Mouse (Mus musculus): Measurements from ENCODE around the gene Olfr877.

Gene Olfr877

DNA sequence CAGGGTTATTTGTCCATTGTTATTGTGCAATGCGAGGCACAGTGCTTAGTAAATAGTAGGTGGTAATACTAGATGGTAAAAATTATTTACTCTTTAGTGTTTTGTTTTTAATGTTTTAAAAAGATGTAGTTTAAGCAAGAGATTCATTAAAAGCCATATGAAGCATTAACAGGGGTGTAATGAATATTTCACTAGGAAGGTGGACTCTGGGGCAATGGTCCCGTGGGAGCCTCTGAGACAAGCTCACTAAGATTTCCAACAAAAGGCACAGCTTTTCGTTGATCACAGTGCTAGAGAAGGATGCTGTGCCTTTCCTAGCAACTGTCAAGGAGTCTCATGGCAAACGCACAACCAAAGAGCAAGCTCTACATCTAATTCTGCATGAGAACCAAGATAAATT is at the start of gene Olfr877:
Gene Olfr877, plus strand, starts transcription at position 301 of the 400 bp plus-strand sequence.
- DNase-seq (ENCODE audit: low spot score in 2 of 2): no peak

DNA sequence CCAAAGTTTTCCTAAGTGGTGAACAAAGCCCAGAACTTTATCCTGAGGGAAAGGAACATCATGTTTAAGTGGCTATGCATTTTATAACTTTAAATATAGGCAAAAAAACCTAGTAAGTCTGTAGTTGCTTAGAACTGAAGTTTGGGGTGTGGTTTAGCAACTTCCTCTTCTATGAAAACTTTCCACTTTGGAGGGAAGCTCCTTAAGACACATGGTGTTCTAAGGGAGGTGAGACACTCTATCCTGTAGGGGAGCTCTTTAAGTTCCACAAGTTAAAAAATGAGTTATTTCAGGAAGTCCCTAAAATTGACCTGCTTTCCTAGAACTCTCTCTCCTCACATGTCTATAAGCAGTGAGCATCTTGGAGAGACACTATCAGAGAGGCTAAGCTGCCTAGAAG is 46.8 kb upstream of the Olfr877 start:
- DNase-seq (ENCODE audit: low spot score in 2 of 2): no peak

DNA sequence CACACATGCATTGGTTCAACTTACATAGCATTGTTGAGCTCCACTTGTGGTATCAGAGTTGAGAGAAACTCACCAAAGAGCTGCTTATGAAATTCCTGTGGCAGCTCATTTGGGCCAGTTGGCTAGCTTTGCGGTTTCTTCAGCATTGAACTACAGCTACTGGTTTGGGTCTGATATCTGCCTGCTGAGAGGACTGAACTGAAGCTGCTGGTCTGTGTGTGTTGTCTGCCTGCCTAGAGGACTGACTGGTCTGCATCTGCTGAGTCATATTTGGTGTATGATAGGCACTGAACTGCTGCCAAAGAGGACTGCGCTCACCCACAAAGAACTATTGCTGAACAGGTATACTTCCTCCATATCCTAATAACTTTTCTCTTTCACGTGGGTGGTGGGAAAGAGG is 45.6 kb upstream of the Olfr877 start:
- DNase-seq (ENCODE audit: low spot score in 2 of 2): no peak

DNA sequence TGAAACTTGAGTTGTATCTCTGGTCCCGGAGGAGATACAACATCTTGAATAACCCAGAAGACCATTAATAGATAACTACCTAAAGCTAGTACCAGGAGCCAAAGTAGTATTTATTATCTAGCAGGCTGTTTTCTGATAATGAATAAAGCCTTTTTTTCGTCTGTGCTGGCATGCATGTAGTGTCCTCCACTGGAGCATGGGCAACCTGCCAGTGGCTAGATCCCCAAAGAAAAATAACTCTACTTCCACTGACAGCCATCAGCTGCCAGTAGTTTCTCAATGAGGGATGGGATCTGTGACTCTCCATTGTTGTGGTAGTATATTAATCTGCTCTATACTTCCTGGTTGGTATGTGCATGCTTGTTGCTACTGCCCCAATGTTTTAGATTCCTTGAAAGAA is 45.1 kb upstream of the Olfr877 start:
- DNase-seq (ENCODE audit: low spot score in 2 of 2): no peak

DNA sequence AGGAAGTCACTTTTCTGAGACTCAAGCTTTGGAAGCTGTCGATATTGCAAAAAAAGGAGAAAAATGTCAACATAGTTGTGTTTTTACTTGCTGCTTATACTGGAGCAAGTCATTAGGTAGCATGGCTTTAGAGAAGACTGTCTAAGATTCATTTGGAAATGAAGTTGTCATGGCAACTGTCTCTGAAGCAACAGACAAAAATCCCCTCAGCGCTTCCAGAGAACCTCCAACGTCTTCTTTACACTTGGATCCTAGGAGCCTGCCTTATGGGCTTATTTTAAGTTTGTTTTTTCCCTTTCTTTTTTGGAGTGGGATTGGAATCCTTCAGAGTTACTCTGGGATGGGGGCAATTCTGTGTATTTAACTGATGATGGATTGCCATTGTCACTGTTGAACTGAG is 39.4 kb upstream of the Olfr877 start:
- DNase-seq (ENCODE audit: low spot score in 2 of 2): no peak

DNA sequence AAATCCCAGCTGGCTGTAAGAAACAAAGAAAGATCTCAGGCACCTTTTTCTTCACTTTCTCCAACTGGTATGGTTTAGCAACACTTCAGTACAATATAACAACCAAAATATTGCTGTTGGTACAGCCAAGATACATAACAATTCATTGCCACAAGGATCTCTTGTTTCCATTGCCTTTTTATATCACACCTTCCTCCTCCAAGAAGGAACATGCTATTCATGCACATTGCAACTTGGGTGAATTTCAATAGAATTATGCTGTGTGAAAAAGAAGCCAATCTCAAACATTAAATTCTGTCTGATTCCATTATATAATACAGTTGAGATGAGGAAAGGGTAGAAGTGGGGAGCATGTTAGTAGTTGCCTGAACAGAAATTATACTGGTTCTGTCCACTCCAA is 24.2 kb upstream of the Olfr877 start:
- no peak for DNase-seq (ENCODE audit: low spot score in 2 of 2)

DNA sequence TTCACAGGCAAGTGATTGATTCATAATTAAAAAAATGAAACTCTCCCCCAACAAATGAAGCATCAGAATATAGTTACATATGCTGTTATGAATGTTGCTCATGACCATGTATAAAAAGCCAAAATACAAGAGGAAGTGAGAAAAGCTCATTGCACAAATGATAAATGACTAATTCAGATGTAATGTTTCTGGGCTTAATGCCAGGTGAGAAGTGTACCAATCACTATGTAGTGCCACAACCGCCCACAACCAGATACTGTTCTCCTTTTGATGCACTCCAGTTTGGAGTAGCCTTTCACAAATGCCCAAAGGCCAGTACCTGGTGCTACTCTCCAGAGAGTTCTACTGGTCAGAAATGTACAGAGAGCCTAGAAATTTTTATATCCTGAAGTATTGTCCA is 20.7 kb upstream of the Olfr877 start:
- DNase-seq (ENCODE audit: low spot score in 2 of 2): no peak

DNA sequence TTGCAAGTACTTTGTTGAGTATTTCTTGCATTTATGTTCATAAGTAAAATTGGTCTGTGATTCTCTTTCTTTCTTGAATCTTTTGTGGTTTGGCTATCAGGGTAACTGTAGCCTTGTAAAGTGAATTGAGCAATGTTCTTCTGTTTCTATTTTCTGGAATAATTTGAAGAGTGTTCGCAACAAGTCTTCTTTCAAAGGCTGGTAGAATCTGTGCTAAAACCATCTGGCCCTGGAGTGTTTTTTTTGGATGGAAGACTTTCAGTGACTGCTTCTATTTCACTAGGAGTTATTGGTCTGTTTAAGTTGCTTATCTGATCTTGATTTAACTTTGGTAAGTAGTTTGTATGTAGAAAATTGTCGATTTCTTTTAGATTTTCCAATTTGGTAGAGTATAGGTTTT is 4.8 kb upstream of the Olfr877 start:
- no peak for DNase-seq (ENCODE audit: low spot score in 2 of 2)

DNA sequence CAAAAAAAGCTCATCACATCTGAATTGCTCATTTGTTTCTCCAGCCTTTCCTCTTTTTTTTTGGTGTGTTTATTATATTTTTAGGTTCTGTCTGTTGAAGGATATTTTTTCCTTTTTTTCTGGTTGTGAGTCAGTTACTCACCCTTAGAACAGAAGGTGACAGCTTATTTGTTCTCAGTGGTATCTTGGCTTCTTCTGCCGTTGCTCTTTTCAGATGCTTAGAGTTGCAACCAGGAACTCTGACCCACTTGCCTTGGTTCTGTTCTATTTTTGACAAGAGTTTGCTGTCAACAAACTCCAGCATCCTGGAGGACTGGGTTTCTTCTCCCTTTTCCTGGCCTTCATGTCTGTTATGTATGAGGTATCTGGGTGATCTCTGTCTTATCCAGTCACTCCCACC is 9.3 kb downstream of the Olfr877 start:
- no peak for DNase-seq (ENCODE audit: low spot score in 2 of 2)

DNA sequence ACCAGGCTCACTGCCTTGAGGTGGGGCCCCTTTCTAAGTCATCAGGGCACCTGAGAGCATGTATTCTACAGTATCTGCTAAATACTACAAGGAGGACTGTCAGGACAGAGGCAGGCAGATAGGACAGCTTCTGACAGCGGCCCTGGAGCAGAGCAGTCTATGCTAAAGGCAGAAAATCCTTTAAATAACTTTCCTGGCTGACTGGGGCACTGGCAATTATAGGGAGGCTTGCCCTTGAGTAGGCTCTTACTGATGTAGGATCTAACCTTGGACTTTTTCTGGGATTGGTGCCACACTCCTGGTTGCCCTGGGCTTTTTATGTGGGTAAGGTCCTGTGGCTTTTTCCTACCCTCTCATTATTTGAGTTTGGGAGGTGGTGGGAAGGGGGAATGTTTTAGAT is 16.2 kb downstream of the Olfr877 start:
- no peak for DNase-seq (ENCODE audit: low spot score in 2 of 2)

DNA sequence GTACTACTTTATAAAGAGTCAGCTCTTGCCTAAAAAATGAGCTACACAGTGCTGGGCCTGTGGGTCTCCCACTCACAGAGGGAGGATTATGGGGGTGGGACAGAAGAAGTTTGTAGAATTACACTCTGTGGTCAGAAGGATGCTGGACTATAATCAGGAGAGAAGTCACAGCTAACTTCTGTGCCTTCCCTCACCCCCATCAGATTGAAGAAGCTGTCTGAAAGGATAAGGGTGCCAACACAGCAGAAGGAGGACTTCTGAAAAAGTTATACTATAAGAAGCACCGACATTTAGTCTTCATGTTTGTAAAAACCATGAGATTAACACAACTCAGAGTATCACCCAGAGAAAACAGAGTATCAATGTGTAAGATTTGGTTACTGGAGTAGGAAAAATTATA is 17.0 kb downstream of the Olfr877 start:
- no peak for DNase-seq (ENCODE audit: low spot score in 2 of 2)

DNA sequence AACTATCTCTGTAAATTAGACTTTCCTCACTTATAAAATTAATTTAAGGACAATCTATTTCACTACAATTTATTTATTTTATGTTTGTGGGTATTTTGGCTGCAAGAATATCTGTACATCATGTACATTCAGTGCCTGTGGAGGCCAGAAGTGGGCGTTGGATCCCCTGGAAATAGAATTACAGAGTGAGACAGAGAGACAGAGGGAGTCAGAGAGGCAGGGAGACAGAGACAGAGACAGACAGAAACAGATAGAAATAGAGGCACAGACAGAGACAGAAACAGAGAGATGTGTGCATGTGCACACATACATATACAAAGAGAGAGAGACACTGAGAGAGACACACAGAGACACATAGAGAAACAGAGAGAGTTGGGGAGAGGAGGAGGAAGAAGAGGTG is 17.5 kb downstream of the Olfr877 start:
- no peak for DNase-seq (ENCODE audit: low spot score in 2 of 2)

DNA sequence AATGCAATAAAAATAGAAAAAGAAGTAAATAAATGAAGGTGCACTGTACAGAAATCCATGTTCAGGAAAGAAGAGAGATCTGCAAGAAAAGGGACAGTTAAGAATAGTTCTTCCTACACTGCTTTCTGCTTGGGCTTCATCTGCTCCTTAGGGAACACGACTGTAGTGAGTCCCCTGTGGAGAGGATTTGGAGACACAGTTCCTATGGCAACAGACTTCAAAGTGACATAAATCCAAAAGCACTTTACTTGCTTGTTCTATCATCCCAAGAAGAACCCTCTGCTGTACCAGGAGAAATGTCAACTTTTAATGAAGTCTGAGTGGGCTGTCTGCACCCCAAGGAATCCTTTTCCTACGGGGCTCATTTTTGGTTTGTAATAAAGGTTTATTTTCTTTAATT is 36.9 kb downstream of the Olfr877 start:
- no peak for DNase-seq (ENCODE audit: low spot score in 2 of 2)

DNA sequence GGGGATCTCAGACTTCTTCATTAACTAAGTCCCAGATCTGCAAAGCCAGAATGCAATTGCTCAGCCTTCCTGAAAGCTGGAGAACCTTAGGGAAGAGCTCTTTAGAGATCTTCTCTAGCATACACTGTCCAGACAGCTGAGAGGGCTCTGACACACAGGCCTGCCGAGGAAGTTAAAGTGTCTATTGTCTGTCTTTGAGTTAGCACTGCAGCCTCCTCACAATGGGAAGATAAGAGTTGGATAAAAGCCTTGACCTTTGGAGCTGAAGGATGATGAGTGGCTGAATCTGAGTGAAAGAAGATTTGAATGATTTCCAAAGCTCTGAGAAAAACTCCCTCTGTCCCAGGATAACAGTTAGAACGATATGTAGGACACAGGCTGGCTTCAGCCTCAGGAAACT is 42.6 kb downstream of the Olfr877 start, which contains the start of gene Olfr145:
Gene Olfr145, plus strand, starts transcription at position 64 of the 400 bp plus-strand sequence.
- no peak for DNase-seq (ENCODE audit: low spot score in 2 of 2)

DNA sequence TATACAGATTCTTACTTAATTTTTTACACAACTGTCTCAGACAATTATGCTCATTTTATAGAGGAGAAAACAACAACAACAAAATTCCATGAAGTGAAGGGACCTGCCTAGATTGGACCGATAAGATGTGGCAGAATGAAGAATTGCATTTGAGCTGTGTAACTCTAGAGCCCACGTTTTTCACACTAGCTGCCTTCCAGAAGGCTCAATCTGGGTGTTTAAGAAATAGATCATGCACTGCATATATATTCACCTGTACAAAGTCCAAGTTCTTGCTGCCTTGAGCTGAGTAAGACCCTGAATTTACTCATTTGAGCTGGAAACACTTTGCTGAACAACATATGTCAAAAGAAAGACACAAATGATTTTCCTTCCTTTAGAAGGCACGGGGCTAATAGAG is 51.5 kb downstream of the Olfr877 start:
- no peak for DNase-seq (ENCODE audit: low spot score in 2 of 2)
